Mouse (Mus musculus): ENCODE data around the gene Epm2aip1.

Gene Epm2aip1

GRCm38 (mm10) chr9:111271434-111272160, at the start of gene Epm2aip1, which contains the start of gene Mlh1:
Gene Epm2aip1 (plus strand): TSS chr9:111271929.
Gene Mlh1 (minus strand): TSS chr9:111271791.
- peak; percentile 97 to 99 for DNase-seq (ENCODE audit: low spot score in 2 of 2)

DNA sequence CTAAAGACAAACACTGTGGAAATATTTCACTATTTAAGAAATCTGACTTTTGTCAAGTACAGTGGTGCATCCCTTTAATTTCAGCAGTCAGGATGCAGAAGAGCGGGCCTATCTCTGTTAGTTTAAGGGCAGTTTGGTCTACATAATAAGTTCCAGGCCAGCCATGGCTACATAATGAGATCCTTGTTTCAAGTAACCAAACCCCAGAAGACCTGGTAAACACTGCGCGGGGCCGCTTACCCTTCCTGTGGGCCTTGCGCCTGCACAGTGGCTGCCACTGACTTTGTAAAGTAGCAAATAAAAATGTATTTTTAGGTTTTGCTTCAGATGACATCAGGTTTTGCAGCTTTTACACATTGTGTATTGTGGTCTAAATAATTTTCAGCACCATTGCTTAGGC, 48.3 kb upstream of the Epm2aip1 start:
- DNase-seq (ENCODE audit: low spot score in 2 of 2): no peak

- DNase-seq (ENCODE audit: low spot score in 2 of 2): no peak
These were observed 43.3 kb upstream of the Epm2aip1 start for GRCm38 (mm10) chr9:111228446-111228845.

DNA sequence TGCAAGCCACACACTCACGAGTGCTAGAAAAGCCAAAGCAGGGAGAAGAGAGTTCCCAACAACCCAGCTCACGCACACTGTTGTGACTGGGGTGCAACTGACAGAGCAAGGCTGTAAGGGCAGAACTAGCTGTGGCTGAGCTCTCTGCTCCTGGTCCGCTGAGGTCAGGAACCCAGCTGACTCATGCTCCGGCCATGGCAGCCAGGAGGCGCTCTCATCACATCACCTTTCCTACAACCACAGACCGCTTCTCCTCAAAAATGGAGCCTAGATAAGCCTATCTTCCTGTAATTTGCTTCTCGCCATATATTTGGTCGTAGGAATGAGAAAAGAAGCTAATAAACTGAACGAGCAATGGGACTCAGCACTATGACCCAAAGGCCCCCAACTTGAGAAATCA, 37.0 kb upstream of the Epm2aip1 start:
- DNase-seq (ENCODE audit: low spot score in 2 of 2): no peak

GRCm38 (mm10) chr9:111237726-111238125, 34.0 kb upstream of the Epm2aip1 start:
- DNase-seq (ENCODE audit: low spot score in 2 of 2): no peak

DNA sequence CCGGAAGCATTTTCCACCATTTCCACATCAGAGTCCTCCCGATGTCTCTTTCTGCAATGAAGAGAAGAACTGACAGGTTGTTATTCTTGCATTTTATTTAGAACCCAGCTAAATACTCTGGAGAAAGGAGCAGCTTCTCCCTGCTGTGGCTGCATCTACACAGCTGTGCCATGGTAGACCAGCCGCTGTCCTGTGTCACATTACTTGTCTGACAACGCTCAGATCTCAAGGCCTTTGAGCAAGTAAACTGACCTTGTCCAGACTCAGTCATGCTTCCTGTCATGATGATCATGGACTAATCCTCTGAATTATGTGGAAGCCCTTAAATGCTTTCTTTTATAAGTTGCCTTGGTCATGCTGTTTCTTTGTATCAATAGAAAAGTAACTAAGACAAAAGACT, 31.9 kb upstream of the Epm2aip1 start:
- no peak for DNase-seq (ENCODE audit: low spot score in 2 of 2)

DNA sequence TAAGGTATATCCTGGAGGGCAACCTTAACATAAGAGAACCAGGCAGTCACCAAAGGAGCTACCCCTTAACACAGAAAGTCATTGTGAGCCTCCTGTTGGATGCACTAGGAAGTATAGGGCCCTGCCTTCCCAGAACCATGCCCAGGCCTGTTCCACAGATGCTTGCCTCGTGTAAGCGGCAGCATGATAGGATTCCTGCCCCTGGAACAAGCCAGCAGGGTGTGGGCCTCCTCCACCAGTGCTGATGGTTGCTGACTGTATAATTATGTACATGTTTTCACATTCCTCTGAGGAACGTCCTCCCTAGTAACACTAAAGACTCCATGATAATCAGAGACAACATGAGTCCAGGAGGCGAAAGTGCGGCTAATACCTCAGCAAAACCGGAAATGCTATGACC, 28.3 kb upstream of the Epm2aip1 start:
- DNase-seq (ENCODE audit: low spot score in 2 of 2): no peak

DNA sequence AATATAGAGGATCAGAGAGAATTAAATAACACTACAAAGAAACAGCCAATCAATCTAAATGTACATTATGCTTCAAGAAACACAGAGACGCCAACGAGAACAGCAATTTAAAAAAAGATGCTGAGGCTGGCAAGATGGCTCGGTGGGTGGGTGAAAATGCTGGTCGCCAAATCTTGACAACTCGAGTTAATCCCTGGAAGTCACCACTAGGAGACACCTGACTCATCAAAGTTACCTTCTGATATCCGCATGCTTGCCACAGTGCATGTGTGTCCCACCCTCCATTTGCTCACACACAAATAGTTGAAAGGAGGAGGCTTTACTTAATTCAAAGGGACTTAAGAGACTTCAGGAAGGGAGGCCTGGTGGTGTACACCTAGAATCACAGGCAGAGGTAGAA, 26.2 kb upstream of the Epm2aip1 start:
- no peak for DNase-seq (ENCODE audit: low spot score in 2 of 2)

- no peak for DNase-seq (ENCODE audit: low spot score in 2 of 2)
These were observed 24.0 kb upstream of the Epm2aip1 start for GRCm38 (mm10) chr9:111247682-111248246.

GRCm38 (mm10) chr9:111252161-111252869, 19.4 kb upstream of the Epm2aip1 start:
- no peak for DNase-seq (ENCODE audit: low spot score in 2 of 2)

DNA sequence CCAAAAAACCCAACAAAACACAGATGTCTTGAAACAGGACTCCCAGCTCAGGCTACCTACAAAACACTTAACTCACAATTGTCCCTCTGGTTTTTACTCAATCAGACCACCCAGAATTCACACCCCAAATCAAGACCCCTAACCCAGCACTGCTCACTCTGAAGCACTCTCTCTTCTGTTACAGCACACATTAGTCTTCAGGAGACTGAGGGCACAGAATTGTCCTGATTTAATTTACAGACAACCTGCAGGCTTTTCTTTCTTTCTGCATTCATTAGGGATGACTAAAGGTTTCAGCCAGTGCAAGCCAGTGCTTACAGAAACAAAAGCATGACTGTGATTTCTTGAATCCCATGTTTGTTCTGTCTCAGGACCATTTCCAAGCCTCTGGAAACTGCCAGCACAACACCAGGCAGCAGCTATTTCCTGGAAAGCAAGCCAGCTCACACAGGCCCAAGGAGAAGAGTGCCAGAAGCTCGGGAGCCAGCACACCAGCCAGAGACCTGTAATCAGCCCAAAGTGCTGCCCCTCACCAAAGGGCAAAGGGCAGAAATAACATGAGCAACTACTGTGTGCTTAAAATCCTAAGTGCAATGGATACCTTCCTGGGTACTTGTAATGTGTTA, 11.3 kb upstream of the Epm2aip1 start:
- DNase-seq (ENCODE audit: low spot score in 2 of 2): no peak

- DNase-seq (ENCODE audit: low spot score in 2 of 2): no peak
These were observed 10.4 kb upstream of the Epm2aip1 start for GRCm38 (mm10) chr9:111261356-111261755.

- DNase-seq (ENCODE audit: low spot score in 2 of 2): no peak
These were observed 3.7 kb upstream of the Epm2aip1 start for GRCm38 (mm10) chr9:111267998-111268397.

GRCm38 (mm10) chr9:111270606-111271005, 1.1 kb upstream of the Epm2aip1 start:
- no peak for DNase-seq (ENCODE audit: low spot score in 2 of 2)

DNA sequence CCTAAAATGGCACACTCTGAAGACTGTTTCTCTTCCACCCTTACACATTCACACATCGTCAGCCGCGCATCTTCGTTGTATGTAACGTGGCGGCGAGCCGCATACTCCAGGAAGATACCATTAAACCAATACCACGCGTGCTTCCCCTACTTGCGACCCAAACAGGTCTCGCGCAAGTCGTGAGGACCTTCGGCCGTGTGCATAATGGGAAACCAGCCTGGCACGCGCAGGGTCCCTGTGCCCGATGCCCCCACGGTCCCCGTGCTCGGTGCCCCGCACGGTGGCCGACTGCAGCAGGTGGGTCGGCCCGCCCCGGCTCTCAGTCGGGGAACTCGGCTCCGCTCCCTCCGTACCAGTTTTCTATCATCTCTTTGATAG, 684 bp upstream of the Epm2aip1 start:
- DNase-seq (ENCODE audit: low spot score in 2 of 2): no peak

GRCm38 (mm10) chr9:111272356-111272755, 627 bp downstream of the Epm2aip1 start:
- DNase-seq (ENCODE audit: low spot score in 2 of 2): no peak

DNA sequence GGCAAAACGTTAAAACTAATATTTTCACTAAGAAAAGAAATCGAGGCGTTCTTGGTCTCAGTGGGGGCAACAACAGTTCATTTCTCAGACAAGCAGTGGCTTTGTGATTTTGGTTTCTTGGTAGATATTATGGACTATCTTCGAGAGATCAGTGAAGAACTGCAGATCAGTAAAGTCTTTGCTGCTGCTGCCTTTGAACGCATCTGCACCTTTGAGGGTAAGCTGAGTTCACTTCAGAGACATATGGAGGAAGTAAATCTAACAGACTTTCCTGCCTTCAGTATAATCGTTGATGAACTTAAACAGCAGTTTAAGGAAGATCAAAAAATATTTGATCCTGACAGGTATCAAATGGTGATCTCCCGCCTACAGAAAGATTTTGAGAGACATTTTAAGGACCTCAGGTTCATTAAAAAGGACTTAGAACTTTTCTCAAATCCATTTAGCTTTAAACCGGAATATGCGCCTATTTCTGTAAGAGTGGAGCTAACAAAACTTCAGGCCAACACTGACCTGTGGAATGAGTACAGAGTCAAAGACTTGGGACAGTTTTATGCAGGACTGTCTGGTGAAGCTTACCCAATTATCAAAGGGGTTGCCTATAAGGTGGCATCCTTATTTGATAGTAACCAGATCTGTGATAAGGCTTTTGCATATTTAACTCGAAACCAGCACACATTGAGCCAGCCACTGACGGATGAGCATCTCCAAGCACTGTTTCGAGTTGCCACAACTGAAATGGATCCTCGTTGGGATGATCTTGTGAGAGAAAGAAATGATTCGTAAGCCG, 1.5 kb downstream of the Epm2aip1 start:
- no peak for DNase-seq (ENCODE audit: low spot score in 2 of 2)

GRCm38 (mm10) chr9:111273958-111274357, 2.2 kb downstream of the Epm2aip1 start:
- DNase-seq (ENCODE audit: low spot score in 2 of 2): no peak

DNA sequence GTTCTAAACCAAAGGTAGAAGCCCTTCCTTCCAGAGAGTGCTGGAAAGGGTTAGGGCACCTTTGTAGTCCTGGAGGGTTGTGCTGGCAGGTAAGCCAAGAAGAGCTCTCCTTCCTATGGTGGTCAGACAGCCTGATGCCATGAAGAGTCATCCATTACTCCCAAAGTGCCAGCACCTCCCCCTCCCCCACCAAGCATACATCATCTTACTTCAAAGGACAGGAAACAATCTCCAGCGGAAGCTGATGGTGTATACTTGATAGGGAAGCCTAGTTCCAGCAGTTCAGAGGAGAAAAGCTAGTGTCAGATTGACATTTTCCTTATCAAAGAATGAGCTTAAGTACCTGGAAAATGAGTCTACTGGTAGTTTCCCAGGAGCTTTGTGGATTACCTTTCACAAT, 3.4 kb downstream of the Epm2aip1 start:
- no peak for DNase-seq (ENCODE audit: low spot score in 2 of 2)

DNA sequence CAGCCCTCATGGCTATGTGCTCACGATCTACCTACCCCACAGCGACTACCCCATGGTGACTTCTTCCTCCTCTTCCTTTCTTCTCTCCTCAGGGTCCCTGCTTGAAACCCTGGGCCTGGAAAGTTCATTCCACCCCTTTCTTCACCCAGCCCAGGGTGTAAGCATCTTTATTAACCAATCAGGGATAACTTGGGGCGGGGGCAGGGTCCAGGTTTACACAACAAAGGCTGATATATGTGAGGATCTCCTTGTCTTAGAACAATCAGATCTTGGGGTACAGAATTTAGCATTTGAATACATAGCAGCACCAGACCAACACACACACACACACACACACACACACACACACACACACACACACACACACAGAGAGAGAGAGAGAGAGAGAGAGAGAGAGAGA, 13.3 kb downstream of the Epm2aip1 start:
- no peak for DNase-seq (ENCODE audit: low spot score in 2 of 2)

GRCm38 (mm10) chr9:111285676-111286075, 13.9 kb downstream of the Epm2aip1 start:
- no peak for DNase-seq (ENCODE audit: low spot score in 2 of 2)

DNA sequence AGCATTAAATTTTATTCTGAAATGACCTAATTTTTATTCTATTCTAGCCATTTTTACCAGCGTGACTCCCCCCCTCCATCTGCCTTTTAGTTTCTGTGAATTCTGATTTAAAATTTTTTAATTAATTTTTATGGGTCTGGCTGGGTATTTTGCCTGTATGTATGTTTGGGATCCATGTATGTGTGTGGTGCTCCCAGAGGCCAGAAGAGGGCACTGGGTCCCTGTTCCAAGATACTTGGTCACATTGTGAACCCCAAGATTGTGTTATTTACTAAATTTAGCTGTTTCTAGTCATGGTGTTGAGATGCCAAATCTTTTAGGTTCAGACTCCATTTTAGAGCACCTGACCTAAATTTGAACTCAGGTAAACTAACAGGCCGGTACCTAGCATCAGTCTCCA, 14.7 kb downstream of the Epm2aip1 start:
- DNase-seq (ENCODE audit: low spot score in 2 of 2): no peak

Measured in urinary bladder, postnatal 4 days (tissue).